Mouse (Mus musculus) hindbrain, embryonic 14.5 days (tissue): ENCODE measurements around the gene Fbln1. TPM values are rescaled to one million over a fixed set of nuclear protein-coding genes. Genes with fewer than 3 reads are reported as not detected.
"Not testable (repeated sequence)": the region's sequence is repeated elsewhere in the genome, so short reads cannot be mapped to it uniquely, and the experiment has no call there.

Experiments
- ATAC-seq: fragments of 200-750 bp; cut with Nextera tagmentation; 2 replicates; pipeline ENCODE4 v1.8.0; 2017; ENCODE audit warnings: moderate number of reproducible peaks, mild to moderate bottlenecking, moderate TSS enrichment, moderate library complexity; ENCODE audit not compliant: low FRiP score
- DNase-seq: peaks from one replicate; pipeline ENCODE4 v3.0.0-alpha.2; 2015; ENCODE audit warnings: low spot score
- H3K27ac ChIP-seq: fragments of 300-500 bp; sonication (generic); 2 replicates; pipeline ENCODE4 v1.5.1; 2014; ENCODE audit warnings: mild to moderate bottlenecking, moderate library complexity
- H3K27me3 ChIP-seq: fragments of 300-500 bp; sonication (generic); 2 replicates; pipeline ENCODE4 v1.6.1; 2014; ENCODE audit warnings: mild to moderate bottlenecking, low read length, mixed read lengths; ENCODE audit not compliant: control insufficient read depth, insufficient read depth
- H3K36me3 ChIP-seq: fragments of 300-500 bp; sonication (generic); replicated peaks from 2 replicates; pipeline ENCODE4 v1.6.1; 2014; ENCODE audit not compliant: control insufficient read depth, insufficient read depth
- H3K4me1 ChIP-seq: fragments of 300-500 bp; sonication (generic); replicated peaks from 2 replicates; pipeline ENCODE4 v1.6.1; 2014; ENCODE audit warnings: antibody characterized with exemption, low read length, mixed read lengths; ENCODE audit not compliant: control insufficient read depth, insufficient read depth
- H3K4me2 ChIP-seq: fragments of 300-500 bp; sonication (generic); replicated peaks from 2 replicates; pipeline ENCODE4 v1.6.1; 2014; ENCODE audit warnings: mild to moderate bottlenecking, moderate library complexity
- H3K4me3 ChIP-seq: fragments of 300-500 bp; sonication (generic); replicated peaks from 2 replicates; pipeline ENCODE4 v1.5.1; 2014; ENCODE audit warnings: mild to moderate bottlenecking, low read length
- H3K9ac ChIP-seq: fragments of 300-500 bp; sonication (generic); 2 replicates; pipeline ENCODE4 v1.6.1; 2014
- H3K9me3 ChIP-seq: fragments of 300-500 bp; sonication (generic); 2 replicates; pipeline ENCODE4 v1.6.1; 2016; ENCODE audit warnings: low read length; ENCODE audit not compliant: control insufficient read depth
- WGBS: fragments of 180-500 bp; shearing (Covaris S2); extraction: QIAGEN DNeasy Blood & Tissue Kit; methylation state at CpG from one replicate; pipeline ENCODE4 v1.1.7; 2014; 5-methylcytosine and 5-hydroxymethylcytosine counted together
- polyA plus RNA-seq: library from polyadenylated mRNA; unstranded; fragments of >200 nt; fragmentation: Nextera tagmentation; extraction: Ambion mirVana; gene quantifications from 2 replicates; pipeline ENCODE4 v1.2.1, GENCODE M21; 2014

Gene Fbln1
- polyA plus RNA-seq, 1 experiment from 2014 or later = 54.2 TPM

- no peaks in the 10 kb centered on the region for H3K36me3 ChIP-seq
- H3K27ac ChIP-seq = no peak overlapping the region
- H3K9ac ChIP-seq = no peak overlapping the region
- no peaks in the 10 kb centered on the region for H3K27me3 ChIP-seq
- H3K9me3 ChIP-seq = no peaks in the 10 kb centered on the region
- no peak overlapping the region for H3K4me2 ChIP-seq
- no peak overlapping the region for H3K4me3 ChIP-seq
- DNase-seq = peak; percentile 89
- ATAC-seq = peak; percentile 82; the same call in 1 of the 2 replicates
- 45% methylated on average over 11 of the region's 13 CpGs for WGBS
- peaks cover 8% of the 10 kb centered on the region; the same call in 1 of the 2 replicates for H3K4me1 ChIP-seq
Observed at GRCm38 (mm10) chr15:85315378-85316025, 109.8 kb downstream of the Fbln1 start.

- no peak for ATAC-seq
- H3K4me2 ChIP-seq = no peak overlapping the region
- H3K4me3 ChIP-seq = no peak overlapping the region
- H3K27me3 ChIP-seq = no peaks in the 10 kb centered on the region
- 42% methylated on average over 14 of the region's 14 CpGs for WGBS
- H3K27ac ChIP-seq = 0 out of 2 replicates have a peak overlapping the region, but pooled peaks have one; percentile 2
- H3K36me3 ChIP-seq = no peaks in the 10 kb centered on the region
- DNase-seq = no peak
- no peak overlapping the region for H3K9ac ChIP-seq
- no peaks in the 10 kb centered on the region for H3K9me3 ChIP-seq
- no peaks in the 10 kb centered on the region for H3K4me1 ChIP-seq
Observed at GRCm38 (mm10) chr15:85316342-85317140, 110.8 kb downstream of the Fbln1 start.

GRCm38 (mm10) chr15:85319924-85320668, 114.3 kb downstream of the Fbln1 start:
- Histone ChIP-seq H3K9ac (no peak overlapping the region), H3K27me3 (no peaks in the 10 kb centered on the region), H3K4me1 (no peaks in the 10 kb centered on the region), H3K27ac (no peak overlapping the region), H3K9me3 (no peaks in the 10 kb centered on the region), H3K4me3 (no peak overlapping the region), H3K4me2 (no peak overlapping the region), H3K36me3 (no peaks in the 10 kb centered on the region)
- DNase-seq (no peak), ATAC-seq (no peak)
- 74% methylated on average over 11 of the region's 11 CpGs for WGBS

- H3K4me1 ChIP-seq = no peaks in the 10 kb centered on the region
- H3K4me3 ChIP-seq = no peak overlapping the region
- H3K36me3 ChIP-seq = no peaks in the 10 kb centered on the region
- WGBS = 89% methylated on average over 4 of the region's 4 CpGs
- ATAC-seq = no peak
- no peak overlapping the region for H3K9ac ChIP-seq
- H3K4me2 ChIP-seq = no peak overlapping the region
- no peak overlapping the region for H3K27ac ChIP-seq
- H3K27me3 ChIP-seq = no peaks in the 10 kb centered on the region
- no peak for DNase-seq
- H3K9me3 ChIP-seq = no peaks in the 10 kb centered on the region
Observed at GRCm38 (mm10) chr15:85323214-85323613, 117.5 kb downstream of the Fbln1 start.

- Histone ChIP-seq H3K36me3 (no peaks in the 10 kb centered on the region), H3K4me1 (no peaks in the 10 kb centered on the region), H3K27me3 (no peaks in the 10 kb centered on the region), H3K4me2 (no peak overlapping the region), H3K9me3 (no peaks in the 10 kb centered on the region), H3K27ac (no peak overlapping the region), H3K4me3 (no peak overlapping the region), H3K9ac (no peak overlapping the region)
- no peak for DNase-seq
- 98% methylated on average over 1 of the region's 1 CpGs for WGBS
- no peak for ATAC-seq
Observed at GRCm38 (mm10) chr15:85324426-85324825, 118.7 kb downstream of the Fbln1 start.

GRCm38 (mm10) chr15:85327808-85328207, 122.1 kb downstream of the Fbln1 start:
- DNase-seq = no peak

GRCm38 (mm10) chr15:85328455-85328854, 122.7 kb downstream of the Fbln1 start:
- ATAC-seq, H3K9ac ChIP-seq, H3K36me3 ChIP-seq, H3K4me2 ChIP-seq, H3K9me3 ChIP-seq, H3K4me1 ChIP-seq, H3K27me3 ChIP-seq, H3K4me3 ChIP-seq, H3K27ac ChIP-seq, DNase-seq: not testable (repeated sequence)
- WGBS = 88% methylated on average over 2 of the region's 2 CpGs

More at GRCm38 (mm10) chr15:85327808-85328207, 122.1 kb downstream of the Fbln1 start:
- H3K4me3 ChIP-seq = no peak overlapping the region
- no peaks in the 10 kb centered on the region for H3K27me3 ChIP-seq
- 71% methylated on average over 11 of the region's 11 CpGs for WGBS
- H3K4me2 ChIP-seq = no peak overlapping the region
- ATAC-seq = no peak
- no peaks in the 10 kb centered on the region for H3K4me1 ChIP-seq
- no peak overlapping the region for H3K9ac ChIP-seq
- no peaks in the 10 kb centered on the region for H3K9me3 ChIP-seq
- H3K27ac ChIP-seq = no peak overlapping the region
- no peaks in the 10 kb centered on the region for H3K36me3 ChIP-seq

GRCm38 (mm10) chr15:85329096-85329495, 123.3 kb downstream of the Fbln1 start:
- no peak overlapping the region for H3K4me3 ChIP-seq
- H3K27ac ChIP-seq = no peak overlapping the region
- 91% methylated on average over 5 of the region's 5 CpGs for WGBS
- H3K27me3 ChIP-seq = no peaks in the 10 kb centered on the region
- ATAC-seq (no peak), DNase-seq (no peak)
- no peak overlapping the region for H3K9ac ChIP-seq
- H3K4me1 ChIP-seq = no peaks in the 10 kb centered on the region
- H3K9me3 ChIP-seq = no peaks in the 10 kb centered on the region
- H3K36me3 ChIP-seq = no peaks in the 10 kb centered on the region
- H3K4me2 ChIP-seq = no peak overlapping the region

- DNase-seq (no peak), ATAC-seq (no peak)
- no peaks in the 10 kb centered on the region for H3K36me3 ChIP-seq
- H3K9ac ChIP-seq = no peak overlapping the region
- H3K9me3 ChIP-seq = no peaks in the 10 kb centered on the region
- H3K4me3 ChIP-seq = no peak overlapping the region
- 94% methylated on average over 6 of the region's 6 CpGs for WGBS
- no peaks in the 10 kb centered on the region for H3K27me3 ChIP-seq
- H3K27ac ChIP-seq = no peak overlapping the region
- no peaks in the 10 kb centered on the region for H3K4me1 ChIP-seq
- H3K4me2 ChIP-seq = no peak overlapping the region
Observed at GRCm38 (mm10) chr15:85330024-85330423, 124.3 kb downstream of the Fbln1 start.
